Mouse (Mus musculus) E14TG2a.4 (cell line): ENCODE measurements around the gene Sostdc1.

ENCODE experiments used
- H3K27me3 ChIP-seq: 2 replicates; pipeline ENCODE4 v1.6.1; 2014; ENCODE audit warnings: low read length, control low read depth; ENCODE audit not compliant: insufficient read depth
- H3K36me3 ChIP-seq: 2 replicates; pipeline ENCODE4 v1.6.1; 2014; ENCODE audit warnings: low read length, control low read depth; ENCODE audit not compliant: insufficient read depth
- H3K4me1 ChIP-seq: replicated peaks from 2 replicates; pipeline ENCODE4 v1.6.1; 2014; ENCODE audit warnings: low read depth, low read length, control low read depth
- H3K4me3 ChIP-seq: replicated peaks from 2 replicates; pipeline ENCODE4 v1.5.1; 2014; ENCODE audit warnings: mild to moderate bottlenecking, low read length
- H3K9me3 ChIP-seq: 2 replicates; pipeline ENCODE4 v1.6.1; 2014; ENCODE audit warnings: low read length, control low read depth
- CTCF ChIP-seq: conservative IDR thresholded peaks from 2 replicates; pipeline ENCODE4 v1.5.1; 2014; ENCODE audit warnings: low read length
- NANOG ChIP-seq: IDR thresholded peaks from 2 replicates; pipeline ENCODE4 v1.6.1; 2014; ENCODE audit warnings: borderline replicate concordance, low read length, mixed read lengths
- POU5F1 ChIP-seq: IDR thresholded peaks from 2 replicates; pipeline ENCODE4 v1.6.1; 2014; ENCODE audit warnings: low read length, borderline replicate concordance

Gene Sostdc1

GRCm38 (mm10) chr12:36308737-36309420 is 5.1 kb upstream of the Sostdc1 start:
- no peak overlapping the region for H3K4me3 ChIP-seq
- H3K27me3 ChIP-seq, result 0 out of 2 replicates have a peak, but pooled peaks cover 2% of the 10 kb centered on the region
- TF ChIP-seq NANOG (no peak), POU5F1 (no peak), CTCF (no peak)
- H3K4me1 ChIP-seq, result peaks cover 6% of the 10 kb centered on the region
- H3K36me3 ChIP-seq, result no peaks in the 10 kb centered on the region
- no peaks in the 10 kb centered on the region for H3K9me3 ChIP-seq

- Histone ChIP-seq H3K36me3 (no peaks in the 10 kb centered on the region), H3K9me3 (no peaks in the 10 kb centered on the region), H3K4me1 (peaks cover 18% of the 10 kb centered on the region), H3K4me3 (no peak overlapping the region), H3K27me3 (peaks cover 26% of the 10 kb centered on the region)
- TF ChIP-seq NANOG, result no peak
- TF ChIP-seq CTCF, result no peak
- TF ChIP-seq POU5F1, result no peak
Observed at GRCm38 (mm10) chr12:36313015-36313414, 924 bp upstream of the Sostdc1 start.

- H3K4me1 ChIP-seq, result peaks cover 25% of the 10 kb centered on the region
- H3K36me3 ChIP-seq, result no peaks in the 10 kb centered on the region
- no peak overlapping the region for H3K4me3 ChIP-seq
- TF ChIP-seq CTCF (no peak), NANOG (no peak), POU5F1 (no peak)
- peaks cover 26% of the 10 kb centered on the region for H3K27me3 ChIP-seq
- H3K9me3 ChIP-seq, result no peaks in the 10 kb centered on the region
Observed at GRCm38 (mm10) chr12:36314446-36314845, 507 bp downstream of the Sostdc1 start.

- Histone ChIP-seq H3K36me3 (no peaks in the 10 kb centered on the region), H3K9me3 (no peaks in the 10 kb centered on the region), H3K27me3 (peaks cover 26% of the 10 kb centered on the region), H3K4me3 (no peak overlapping the region), H3K4me1 (peaks cover 25% of the 10 kb centered on the region)
- TF ChIP-seq POU5F1 (no peak), NANOG (no peak), CTCF (no peak)
Observed at GRCm38 (mm10) chr12:36315527-36315926, 1.6 kb downstream of the Sostdc1 start.

- Histone ChIP-seq H3K4me1 (peaks cover 25% of the 10 kb centered on the region), H3K27me3 (peaks cover 26% of the 10 kb centered on the region), H3K9me3 (no peaks in the 10 kb centered on the region), H3K4me3 (no peak overlapping the region), H3K36me3 (no peaks in the 10 kb centered on the region)
- no peak for TF ChIP-seq CTCF
- TF ChIP-seq POU5F1, result no peak
- TF ChIP-seq NANOG, result no peak
Observed at GRCm38 (mm10) chr12:36316056-36316455, 2.1 kb downstream of the Sostdc1 start.

GRCm38 (mm10) chr12:36317036-36317819 is 3.3 kb downstream of the Sostdc1 start:
- no peak for TF ChIP-seq CTCF
- TF ChIP-seq POU5F1, result no peak
- TF ChIP-seq NANOG, result no peak
- H3K36me3 ChIP-seq, result no peaks in the 10 kb centered on the region
- H3K9me3 ChIP-seq, result no peaks in the 10 kb centered on the region
- peaks cover 26% of the 10 kb centered on the region for H3K27me3 ChIP-seq
- H3K4me1 ChIP-seq, result peaks cover 25% of the 10 kb centered on the region
- H3K4me3 ChIP-seq, result peak overlapping the region; percentile 68

GRCm38 (mm10) chr12:36317820-36318135 is 3.8 kb downstream of the Sostdc1 start:
- Histone ChIP-seq H3K4me3 (0 out of 2 replicates have a peak overlapping the region, but pooled peaks have one; percentile 68), H3K4me1 (peaks cover 25% of the 10 kb centered on the region), H3K27me3 (peaks cover 26% of the 10 kb centered on the region), H3K36me3 (no peaks in the 10 kb centered on the region), H3K9me3 (no peaks in the 10 kb centered on the region)
- TF ChIP-seq POU5F1 (no peak), NANOG (no peak), CTCF (no peak)

GRCm38 (mm10) chr12:36326101-36326521 is 12.2 kb downstream of the Sostdc1 start:
- peaks cover 26% of the 10 kb centered on the region for H3K9me3 ChIP-seq
- H3K4me1 ChIP-seq, result no peaks in the 10 kb centered on the region
- no peaks in the 10 kb centered on the region for H3K36me3 ChIP-seq
- no peaks in the 10 kb centered on the region; the same call in 1 of the 2 replicates for H3K27me3 ChIP-seq
- TF ChIP-seq CTCF (no peak), NANOG (no peak), POU5F1 (no peak)
- H3K4me3 ChIP-seq, result no peak overlapping the region
